ENCODE assay signal across 14 mouse cellular contexts in the genomic region with DNA sequence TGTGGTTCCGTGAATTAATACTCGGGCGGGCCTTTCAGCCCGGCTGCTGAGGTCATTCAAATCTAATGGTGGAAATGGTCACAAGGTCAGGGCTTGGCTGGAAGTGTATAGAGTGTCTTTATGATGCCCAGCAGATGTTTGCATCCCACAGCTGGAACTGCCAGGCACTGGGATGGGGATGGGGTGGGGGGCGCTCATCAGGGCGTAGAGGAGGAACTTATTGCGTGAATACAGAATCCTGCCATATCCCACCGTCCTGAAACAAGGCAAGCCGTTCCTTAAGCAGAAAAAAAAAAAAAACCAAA.
DNase-seq lines count a peak whose midpoint lies in the region; ATAC-seq and TF ChIP-seq lines count a peak whose summit lies in the region.
"Had no signal": no experiment of that assay in that cellular context is flagged by ENCODE, and none has a peak within 500 bp of the region (broad histone marks: within the 10 kb centered on the region; RNA-seq: fewer than 3 reads in every experiment).

No protein-coding gene starts in this region.

- no peak overlapping the region for H3K4me3 ChIP-seq in kidney, postnatal 0 days (replicated peaks; ENCODE audit: low read depth, low read length)
- 0 out of 2 replicates have a peak overlapping the region, but pooled peaks have one; percentile 26 for H3K4me3 ChIP-seq in E14TG2a.4 (replicated peaks; ENCODE audit: low read length)
- H3K4me3 ChIP-seq in intestine, postnatal 0 days (ENCODE audit: low read depth, low read length): no peak overlapping the region
- H3K4me3 ChIP-seq: hindbrain, embryonic 13.5 days had no signal

- H3K9ac ChIP-seq in kidney, postnatal 0 days (ENCODE audit: low read depth, low read length): no peak overlapping the region
- no peak overlapping the region for H3K9ac ChIP-seq in intestine, postnatal 0 days (ENCODE audit: low read depth, low read length)
- H3K9ac ChIP-seq: hindbrain, embryonic 13.5 days; liver, embryonic 14.5 days had no signal

- H3K9me3 ChIP-seq in kidney, postnatal 0 days (replicated peaks; ENCODE audit: low read length): no peaks in the 10 kb centered on the region
- peaks cover 6% of the 10 kb centered on the region for H3K9me3 ChIP-seq in E14TG2a.4 (ENCODE audit: low read length)
- H3K9me3 ChIP-seq in intestine, postnatal 0 days (ENCODE audit: control insufficient read depth): no peaks in the 10 kb centered on the region
- H3K9me3 ChIP-seq: hindbrain, embryonic 13.5 days had no signal

- no peaks in the 10 kb centered on the region for H3K36me3 ChIP-seq in kidney, postnatal 0 days (ENCODE audit: insufficient read depth, low read length)
- no peaks in the 10 kb centered on the region for H3K36me3 ChIP-seq in E14TG2a.4 (ENCODE audit: insufficient read depth, low read length)
- no peaks in the 10 kb centered on the region for H3K36me3 ChIP-seq in intestine, postnatal 0 days (ENCODE audit: control insufficient read depth, insufficient read depth)
- H3K36me3 ChIP-seq: hindbrain, embryonic 13.5 days had no signal

- 43% methylated on average over 9 of the region's 9 CpGs for WGBS in kidney, postnatal 0 days
- WGBS in intestine, postnatal 0 days: 53% methylated on average over 9 of the region's 9 CpGs

- H3K4me1 ChIP-seq in kidney, postnatal 0 days (replicated peaks; ENCODE audit: insufficient read depth, low read length): peaks cover 7% of the 10 kb centered on the region; the same call in 1 of the 2 replicates
- H3K4me1 ChIP-seq in E14TG2a.4 (replicated peaks; ENCODE audit: low read depth, low read length): peaks cover 68% of the 10 kb centered on the region
- H3K4me1 ChIP-seq in intestine, postnatal 0 days (replicated peaks; ENCODE audit: control insufficient read depth, insufficient read depth, low read length): no peaks in the 10 kb centered on the region

- no peak for TF ChIP-seq CTCF in kidney, postnatal 0 days (IDR thresholded peaks at IDR 0.05; ENCODE audit: low read depth)
- TF ChIP-seq CTCF in E14TG2a.4 (conservative IDR thresholded peaks at IDR 0.05; ENCODE audit: low read length): no peak
- no peak for TF ChIP-seq CTCF in intestine, postnatal 0 days (IDR thresholded peaks at IDR 0.05; ENCODE audit: low read depth)

- H3K27me3 ChIP-seq in kidney, postnatal 0 days (ENCODE audit: insufficient read depth, low read length): no peaks in the 10 kb centered on the region
- H3K27me3 ChIP-seq in E14TG2a.4 (ENCODE audit: insufficient read depth, low read length): no peaks in the 10 kb centered on the region; the same call in 1 of the 2 replicates
- H3K27me3 ChIP-seq in intestine, postnatal 0 days (replicated peaks; ENCODE audit: control insufficient read depth, insufficient read depth, low read length): no peaks in the 10 kb centered on the region

- peak; percentile 44 for DNase-seq in kidney, postnatal 0 days (ENCODE audit: low spot score)
- DNase-seq in kidney, postnatal 25 days: no peak
- peak; percentile 49 for DNase-seq in MN1 (ENCODE audit: low spot score)
- no peak for DNase-seq in heart, postnatal 36 days
- DNase-seq in ovary, adult 18-20 months (ENCODE audit: low spot score): no peak
- DNase-seq: adrenal gland, postnatal 25 days; cerebellum, postnatal 25 days; left cerebral cortex, postnatal 4 days; thymus, postnatal 25 days had no signal

- no peak for ATAC-seq in kidney, postnatal 0 days (replicated peaks; ENCODE audit: low FRiP score, low read depth)
- ATAC-seq in intestine, postnatal 0 days: no peak
- ATAC-seq: CD4-positive, CD25-positive, alpha-beta regulatory T cell, adult 4 months had no signal

- 0 out of 2 replicates have a peak overlapping the region, but pooled peaks have one; percentile 25 for H3K27ac ChIP-seq in kidney, postnatal 0 days
- no peak overlapping the region for H3K27ac ChIP-seq in intestine, postnatal 0 days (ENCODE audit: low read depth, low read length)
- H3K27ac ChIP-seq: hindbrain, embryonic 13.5 days; liver, embryonic 14.5 days had no signal

- no peak overlapping the region for H3K4me2 ChIP-seq in kidney, postnatal 0 days (ENCODE audit: low read length)
- H3K4me2 ChIP-seq in intestine, postnatal 0 days (replicated peaks; ENCODE audit: low read depth): 0 out of 2 replicates have a peak overlapping the region, but pooled peaks have one; percentile 13
- H3K4me2 ChIP-seq: hindbrain, embryonic 13.5 days had no signal

- intact Hi-C loops in heart, postnatal 36 days (cut with DNase I): no loop called here

Comparison
In these comparisons a context has a peak if more than half of its experiments do, and no peak if none do; other contexts are left out.
1. DNase-seq: peak in kidney, postnatal 0 days (single experiment) and MN1 (single experiment); none in kidney, postnatal 25 days (0 of 2), heart, postnatal 36 days (0 of 2) and ovary, adult 18-20 months (single experiment).